Mouse (Mus musculus) C2C12 (cell line): Measurements from ENCODE around the gene Tspan2. TPM values are rescaled to one million over a fixed set of nuclear protein-coding genes. Genes with fewer than 3 reads are reported as not detected.

Experiments
- H3K27me3 ChIP-seq: one replicate; pipeline ENCODE4 v1.6.1; 2011; ENCODE audit not compliant: control insufficient read depth, insufficient read depth, insufficient read length
- H3K36me3 ChIP-seq: one replicate; pipeline ENCODE4 v1.6.1; 2011; ENCODE audit not compliant: control insufficient read depth, insufficient read depth
- H3K4me3 ChIP-seq: one replicate; pipeline ENCODE4 v1.5.1; 2011; ENCODE audit warnings: mild to moderate bottlenecking, control low read depth; ENCODE audit not compliant: poor library complexity, insufficient read depth, severe bottlenecking
- H3K79me2 ChIP-seq: one replicate; pipeline ENCODE4 v1.6.1; 2011; ENCODE audit not compliant: control insufficient read depth, insufficient read depth
- H3K79me3 ChIP-seq: one replicate; pipeline ENCODE4 v1.6.1; 2011; ENCODE audit warnings: low read depth, control low read depth
- H3ac ChIP-seq: one replicate; pipeline ENCODE3; 2011; ENCODE audit warnings: low read depth; ENCODE audit not compliant: control insufficient read depth, insufficient read length
- CEBPB ChIP-seq: IDR thresholded peaks from one replicate; pipeline ENCODE4 v1.6.1; 2011; ENCODE audit warnings: low read depth, mild to moderate bottlenecking, control low read depth, moderate library complexity
- CTCF ChIP-seq: IDR thresholded peaks from one replicate; pipeline ENCODE4 v1.5.1; 2011; ENCODE audit not compliant: control insufficient read depth, insufficient read depth, insufficient read length
- FOSL1 ChIP-seq: IDR thresholded peaks from one replicate; pipeline ENCODE4 v1.8.0; 2011; ENCODE audit warnings: mild to moderate bottlenecking, low read length; ENCODE audit not compliant: poor library complexity, insufficient read depth, severe bottlenecking
- MAX ChIP-seq: IDR thresholded peaks from one replicate; pipeline ENCODE4 v1.6.1; 2011; ENCODE audit warnings: mild to moderate bottlenecking, control low read depth
- MYOD1 ChIP-seq: IDR thresholded peaks from one replicate; pipeline ENCODE4 v1.6.1; 2011; ENCODE audit warnings: low read depth; ENCODE audit not compliant: control insufficient read depth, insufficient read length
- MYOG ChIP-seq: IDR thresholded peaks from one replicate; pipeline ENCODE4 v1.6.1; 2011; ENCODE audit not compliant: control insufficient read depth, insufficient read length; ENCODE audit errors: extremely low read depth
- USF1 ChIP-seq: IDR thresholded peaks from one replicate; pipeline ENCODE4 v1.6.1; 2011; ENCODE audit warnings: low read depth, mild to moderate bottlenecking, control low read depth, moderate library complexity
- long read RNA-seq, 2 experiments: library from polyadenylated mRNA; unstranded; transcript quantifications; one replicate each; pipeline ENCODE4 v2.0.0; 2019 to 2020
- polyA plus RNA-seq: library from polyadenylated mRNA; unstranded; fragments of >200 nt; fragmentation: generic; extraction: Trizol; gene quantifications from one replicate; pipeline ENCODE4 v1.2.1, GENCODE M21; 2012; ENCODE audit warnings: missing spikeins

Gene Tspan2
- 5.5 TPM for polyA plus RNA-seq
- long read RNA-seq, experiment 1 = 0 reads
- long read RNA-seq, experiment 2, full-length matches to known transcripts = 8 of 11 reads
- long read RNA-seq, experiment 2, partial matches to known transcripts = 0 of 11 reads
- long read RNA-seq, experiment 2, other reads (novel, unspliced or antisense) = 3 of 11 reads

GRCm38 (mm10) chr3:102734313-102735030 is at the start of gene Tspan2:
TSS of gene Tspan2 (plus strand) at chr3:102734529.
- H3ac ChIP-seq = peak within 1 kb of the TSS; percentile 73
- TF ChIP-seq MAX = no peak
- TF ChIP-seq CEBPB = no peak
- H3K79me2 ChIP-seq = no peaks in the 10 kb centered on the region
- no peaks in the 10 kb centered on the region for H3K27me3 ChIP-seq
- no peaks in the 10 kb centered on the region for H3K79me3 ChIP-seq
- peak within 1 kb of the TSS; percentile 34 for H3K4me3 ChIP-seq
- no peaks in the 10 kb centered on the region for H3K36me3 ChIP-seq

DNA sequence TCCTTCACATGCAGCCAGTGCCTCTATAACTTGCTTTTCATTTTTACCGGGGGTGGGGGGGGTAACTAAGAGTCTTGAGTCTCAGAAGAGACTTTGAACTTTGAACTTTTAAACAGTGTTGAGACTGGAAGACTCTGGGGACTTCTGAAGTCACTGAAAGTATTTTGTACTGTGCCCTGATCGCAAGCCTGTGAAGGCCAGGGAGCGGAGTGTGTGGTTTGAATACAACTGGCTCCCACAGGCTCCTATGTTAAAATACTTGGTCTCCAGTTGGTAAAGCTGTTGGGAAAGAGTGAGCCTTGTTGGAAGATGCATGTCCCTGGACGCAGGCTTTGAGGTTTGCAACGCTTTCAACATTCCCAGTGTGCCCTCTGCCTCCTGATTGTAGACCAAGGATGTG is 47.5 kb upstream of the Tspan2 start:
- no peaks in the 10 kb centered on the region for H3K79me2 ChIP-seq
- no peak overlapping the region for H3K4me3 ChIP-seq
- no peaks in the 10 kb centered on the region for H3K79me3 ChIP-seq
- H3K27me3 ChIP-seq = no peaks in the 10 kb centered on the region
- TF ChIP-seq CEBPB = no peak
- no peak for TF ChIP-seq MYOG
- no peak for TF ChIP-seq USF1
- TF ChIP-seq MAX = no peak
- no peaks in the 10 kb centered on the region for H3K36me3 ChIP-seq
- no peak overlapping the region for H3ac ChIP-seq

- no peak for TF ChIP-seq CEBPB
- TF ChIP-seq CTCF = no peak
- Histone ChIP-seq H3K79me2 (no peaks in the 10 kb centered on the region), H3ac (no peak overlapping the region), H3K4me3 (no peak overlapping the region), H3K36me3 (no peaks in the 10 kb centered on the region), H3K79me3 (no peaks in the 10 kb centered on the region), H3K27me3 (no peaks in the 10 kb centered on the region)
These were observed 46.5 kb upstream of the Tspan2 start for GRCm38 (mm10) chr3:102687852-102688251.

DNA sequence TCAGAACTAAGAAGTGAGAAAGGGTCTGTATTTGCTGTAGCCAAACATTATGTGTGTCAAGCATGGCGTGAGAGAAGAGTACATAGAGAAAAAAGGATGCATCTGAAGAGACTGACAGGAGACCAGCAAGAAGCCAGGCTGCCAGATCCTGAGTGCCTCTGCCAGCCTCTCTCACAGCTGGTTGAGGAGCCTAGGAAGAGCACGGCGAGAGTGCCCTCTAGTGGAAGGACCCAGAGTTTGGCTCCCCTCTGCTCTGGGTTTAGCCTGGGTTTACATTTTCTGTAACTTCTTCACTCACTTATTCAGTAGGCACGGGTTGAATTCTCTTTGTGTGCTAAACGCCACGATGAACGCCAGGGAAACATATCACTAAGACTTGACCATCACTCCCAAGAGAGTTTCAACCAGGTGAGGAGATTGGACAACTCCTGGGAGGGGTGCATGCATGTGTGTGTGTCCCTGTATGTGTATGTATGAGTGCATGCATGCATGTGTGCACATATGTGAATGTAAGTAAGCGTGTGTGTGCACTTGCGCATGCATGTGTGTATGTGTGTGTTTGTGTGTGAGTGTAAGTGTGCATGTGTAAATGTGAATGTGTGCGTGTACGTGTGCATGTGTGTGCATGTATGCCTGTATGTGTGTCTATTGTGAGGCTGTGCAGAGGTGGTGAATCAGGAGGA is 42.4 kb upstream of the Tspan2 start:
- Histone ChIP-seq H3K79me2 (no peaks in the 10 kb centered on the region), H3ac (no peak overlapping the region), H3K79me3 (no peaks in the 10 kb centered on the region), H3K4me3 (no peak overlapping the region), H3K27me3 (no peaks in the 10 kb centered on the region), H3K36me3 (no peaks in the 10 kb centered on the region)
- no peak for TF ChIP-seq CEBPB
- TF ChIP-seq CTCF = peak; percentile 86

- no peak overlapping the region for H3K4me3 ChIP-seq
- H3K27me3 ChIP-seq = no peaks in the 10 kb centered on the region
- TF ChIP-seq MYOG (no peak), FOSL1 (no peak), MYOD1 (no peak), MAX (no peak), USF1 (no peak), CEBPB (no peak), CTCF (no peak)
- H3K36me3 ChIP-seq = no peaks in the 10 kb centered on the region
- no peak overlapping the region for H3ac ChIP-seq
- H3K79me2 ChIP-seq = no peaks in the 10 kb centered on the region
- H3K79me3 ChIP-seq = no peaks in the 10 kb centered on the region
These were observed 41.5 kb upstream of the Tspan2 start for GRCm38 (mm10) chr3:102692758-102693325.

DNA sequence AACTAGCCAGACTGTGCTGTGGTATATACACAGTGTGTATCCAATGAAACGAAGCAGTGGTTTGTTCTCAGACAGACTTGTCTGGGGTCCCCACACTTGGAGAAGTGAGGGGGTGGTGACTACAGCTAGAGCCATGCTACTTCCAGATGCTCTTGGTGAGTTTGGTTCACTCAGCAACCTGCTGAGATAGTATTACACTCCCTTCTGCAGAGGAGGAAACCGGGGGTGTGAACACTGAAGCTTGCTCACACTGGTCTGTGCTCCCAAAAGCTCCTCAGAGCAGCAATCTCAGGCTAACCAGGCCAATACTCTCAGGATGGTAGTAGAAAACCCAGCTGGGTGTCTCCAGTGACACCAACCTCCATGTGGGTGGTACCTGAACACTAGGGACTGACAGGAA is 36.2 kb upstream of the Tspan2 start:
- Histone ChIP-seq H3ac (no peak overlapping the region), H3K79me3 (no peaks in the 10 kb centered on the region), H3K79me2 (no peaks in the 10 kb centered on the region), H3K4me3 (no peak overlapping the region), H3K27me3 (no peaks in the 10 kb centered on the region), H3K36me3 (no peaks in the 10 kb centered on the region)
- TF ChIP-seq MYOG (no peak), MAX (no peak), USF1 (no peak), FOSL1 (no peak), CTCF (no peak), MYOD1 (no peak), CEBPB (no peak)
